Mouse (Mus musculus): ENCODE data around the gene Kctd2. TPM values are rescaled to one million over a fixed set of nuclear protein-coding genes. Genes with fewer than 3 reads are reported as not detected.

Gene Kctd2
- polyA plus RNA-seq, 1 experiment from 2014 or later = 4.8 TPM

GRCm38 (mm10) chr11:115435596-115436337, 15.8 kb downstream of the Kctd2 start:
- ATAC-seq (ENCODE audit: low FRiP score, low TSS enrichment) = peak; percentile 50; the same call in 1 of the 2 replicates
- H3K4me1 ChIP-seq (ENCODE audit: insufficient read depth, low read length) = peaks cover 15% of the 10 kb centered on the region
- H3K9ac ChIP-seq (replicated peaks; ENCODE audit: low read length) = peak overlapping the region; percentile 69

GRCm38 (mm10) chr11:115437571-115438122, 17.7 kb downstream of the Kctd2 start:
- Histone ChIP-seq H3K4me1 (ENCODE audit: insufficient read depth, low read length) (peaks cover 15% of the 10 kb centered on the region), H3K27me3 (ENCODE audit: insufficient read depth, low read length) (no peaks in the 10 kb centered on the region), H3K4me2 (replicated peaks; ENCODE audit: low read depth, low read length) (no peak overlapping the region), H3K9me3 (ENCODE audit: low read length) (peaks cover 4% of the 10 kb centered on the region; the same call in 1 of the 2 replicates), H3K27ac (ENCODE audit: low read length) (no peak overlapping the region), H3K4me3 (ENCODE audit: low read length) (no peak overlapping the region), H3K36me3 (ENCODE audit: insufficient read depth, low read length) (no peaks in the 10 kb centered on the region), H3K9ac (replicated peaks; ENCODE audit: low read length) (no peak overlapping the region)
- no peak for ATAC-seq (ENCODE audit: low FRiP score, low TSS enrichment)
- WGBS = 72% methylated on average over 5 of the region's 5 CpGs

More at GRCm38 (mm10) chr11:115435596-115436337, 15.8 kb downstream of the Kctd2 start:
- 6% methylated on average over 31 of the region's 31 CpGs for WGBS
- Histone ChIP-seq H3K27ac (ENCODE audit: low read length) (peak overlapping the region; percentile 65), H3K4me2 (replicated peaks; ENCODE audit: low read depth, low read length) (peak overlapping the region; percentile 65), H3K9me3 (ENCODE audit: low read length) (peaks cover 4% of the 10 kb centered on the region; the same call in 1 of the 2 replicates), H3K36me3 (ENCODE audit: insufficient read depth, low read length) (peaks cover 14% of the 10 kb centered on the region), H3K4me3 (ENCODE audit: low read length) (peak overlapping the region; percentile 43), H3K27me3 (ENCODE audit: insufficient read depth, low read length) (no peaks in the 10 kb centered on the region)

DNA sequence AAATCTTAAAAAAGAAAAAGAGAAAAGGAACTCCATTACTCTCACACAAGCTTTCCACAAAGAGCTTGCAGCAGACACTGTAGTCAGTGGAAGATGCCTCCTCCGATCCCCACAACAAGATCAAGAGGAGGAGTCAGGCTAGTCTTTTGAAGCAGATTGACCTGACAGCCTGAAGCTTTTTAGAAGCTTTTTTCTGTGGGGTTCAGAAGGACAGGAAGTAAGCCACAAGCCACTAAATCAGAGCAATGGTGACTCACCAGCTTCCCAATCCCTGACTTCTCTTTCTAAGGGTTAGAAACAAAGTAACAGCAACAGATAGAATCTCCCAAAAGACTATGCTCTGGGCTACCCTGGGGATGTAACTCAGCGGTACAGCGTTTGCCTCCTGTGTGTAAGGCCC, 19.4 kb downstream of the Kctd2 start:
- WGBS = 58% methylated on average over 3 of the region's 3 CpGs
- Histone ChIP-seq H3K4me3 (ENCODE audit: low read length) (no peak overlapping the region), H3K27me3 (ENCODE audit: insufficient read depth, low read length) (no peaks in the 10 kb centered on the region), H3K9me3 (ENCODE audit: low read length) (peaks cover 4% of the 10 kb centered on the region; the same call in 1 of the 2 replicates), H3K36me3 (ENCODE audit: insufficient read depth, low read length) (no peaks in the 10 kb centered on the region), H3K9ac (replicated peaks; ENCODE audit: low read length) (no peak overlapping the region), H3K27ac (ENCODE audit: low read length) (no peak overlapping the region), H3K4me1 (ENCODE audit: insufficient read depth, low read length) (peaks cover 15% of the 10 kb centered on the region), H3K4me2 (replicated peaks; ENCODE audit: low read depth, low read length) (no peak overlapping the region)
- ATAC-seq (ENCODE audit: low FRiP score, low TSS enrichment) = no peak

DNA sequence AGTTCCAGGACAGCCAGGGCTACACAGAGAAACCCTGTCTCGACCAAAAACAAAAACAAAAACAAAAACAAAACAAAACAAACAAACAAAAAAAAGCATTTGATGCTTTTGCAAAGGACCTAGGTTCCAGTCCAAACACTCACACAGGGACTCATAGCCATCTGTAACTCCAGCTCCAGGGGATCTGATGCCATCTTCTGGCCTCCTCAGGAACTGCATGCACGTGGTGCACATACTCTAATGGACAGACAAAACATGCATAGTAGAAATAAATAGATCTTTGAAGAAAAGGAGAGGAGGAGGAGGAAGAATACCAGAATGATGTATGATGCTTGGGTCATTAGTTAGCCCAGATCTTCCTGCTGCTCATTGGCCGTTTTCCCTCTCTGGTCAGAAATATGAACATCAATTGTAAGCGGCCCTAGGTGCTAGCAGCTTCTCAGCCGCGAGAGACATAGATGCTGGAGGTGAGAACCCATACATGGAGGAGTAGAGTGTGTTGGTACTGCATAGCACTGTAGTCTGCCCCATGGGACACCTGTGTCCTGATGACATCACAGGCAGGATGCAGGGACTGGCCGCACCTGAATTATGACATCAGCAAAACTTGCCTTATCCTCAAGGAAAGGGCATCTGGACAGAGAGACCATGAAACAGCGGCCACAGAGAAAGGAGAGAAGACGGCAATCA, 20.1 kb downstream of the Kctd2 start, which contains the start of gene Trim80:
Trim80 (plus strand) TSS at position 640 of the 690 bp plus-strand sequence.
- Histone ChIP-seq H3K9ac (replicated peaks; ENCODE audit: low read length) (no peak within 1 kb of the TSS), H3K4me1 (ENCODE audit: insufficient read depth, low read length) (peaks cover 15% of the 10 kb centered on the region), H3K27me3 (ENCODE audit: insufficient read depth, low read length) (no peaks in the 10 kb centered on the region), H3K27ac (ENCODE audit: low read length) (no peak within 1 kb of the TSS), H3K36me3 (ENCODE audit: insufficient read depth, low read length) (no peaks in the 10 kb centered on the region), H3K4me2 (replicated peaks; ENCODE audit: low read depth, low read length) (no peak within 1 kb of the TSS), H3K9me3 (ENCODE audit: low read length) (peaks cover 4% of the 10 kb centered on the region; the same call in 1 of the 2 replicates), H3K4me3 (ENCODE audit: low read length) (no peak within 1 kb of the TSS)
- ATAC-seq (ENCODE audit: low FRiP score, low TSS enrichment) = no peak
- 96% methylated on average over 9 of the region's 9 CpGs for WGBS

DNA sequence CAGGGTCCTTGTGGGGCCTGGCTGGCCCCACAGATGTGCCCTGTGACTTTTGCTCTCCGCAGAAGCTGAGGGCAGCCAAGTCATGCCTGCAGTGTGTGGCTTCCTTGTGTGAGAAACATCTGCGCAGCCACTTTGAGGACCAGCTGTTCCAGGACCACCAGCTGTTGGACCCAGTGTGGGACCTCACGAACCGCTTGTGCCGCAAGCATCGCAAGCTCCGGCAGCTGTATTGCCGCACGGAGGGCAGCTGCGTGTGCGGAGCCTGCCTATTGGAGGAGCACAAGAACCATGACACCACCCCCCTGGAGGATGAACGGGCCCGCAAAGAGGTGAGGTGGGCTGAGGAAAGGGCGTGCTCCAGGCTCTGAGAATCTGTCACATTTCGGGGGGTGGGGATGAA, 21.5 kb downstream of the Kctd2 start:
- Histone ChIP-seq H3K4me1 (ENCODE audit: insufficient read depth, low read length) (peaks cover 4% of the 10 kb centered on the region), H3K4me2 (replicated peaks; ENCODE audit: low read depth, low read length) (no peak overlapping the region), H3K27ac (ENCODE audit: low read length) (no peak overlapping the region), H3K9me3 (ENCODE audit: low read length) (peaks cover 4% of the 10 kb centered on the region; the same call in 1 of the 2 replicates), H3K9ac (replicated peaks; ENCODE audit: low read length) (no peak overlapping the region), H3K4me3 (ENCODE audit: low read length) (no peak overlapping the region), H3K36me3 (ENCODE audit: insufficient read depth, low read length) (no peaks in the 10 kb centered on the region), H3K27me3 (ENCODE audit: insufficient read depth, low read length) (no peaks in the 10 kb centered on the region)
- no peak for ATAC-seq (ENCODE audit: low FRiP score, low TSS enrichment)
- 54% methylated on average over 15 of the region's 15 CpGs for WGBS

DNA sequence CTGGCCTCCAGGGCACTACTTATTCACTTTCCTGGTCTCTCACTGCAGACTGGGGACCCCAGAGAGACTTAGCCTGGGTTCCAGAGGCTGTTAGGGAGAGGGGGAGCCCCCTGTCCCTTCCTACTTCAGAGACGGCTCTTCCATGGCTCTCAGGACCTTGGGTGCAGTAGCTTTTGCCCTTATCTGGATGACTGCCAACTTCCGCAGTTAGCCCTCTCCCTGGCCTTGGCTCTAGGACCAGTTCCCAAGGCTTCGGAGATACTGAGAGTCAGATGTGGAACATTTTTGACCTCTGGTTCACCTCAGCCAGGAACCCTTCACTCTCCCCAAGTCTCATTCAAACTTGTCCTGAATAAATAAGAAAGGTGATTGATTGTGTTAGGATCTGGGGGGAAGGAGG, 27.0 kb downstream of the Kctd2 start:
- Histone ChIP-seq H3K27ac (ENCODE audit: low read length) (peak overlapping the region; percentile 96), H3K27me3 (ENCODE audit: insufficient read depth, low read length) (no peaks in the 10 kb centered on the region), H3K4me1 (ENCODE audit: insufficient read depth, low read length) (peaks cover 40% of the 10 kb centered on the region), H3K4me2 (replicated peaks; ENCODE audit: low read depth, low read length) (no peak overlapping the region), H3K4me3 (ENCODE audit: low read length) (no peak overlapping the region), H3K9me3 (ENCODE audit: low read length) (no peaks in the 10 kb centered on the region), H3K36me3 (ENCODE audit: insufficient read depth, low read length) (no peaks in the 10 kb centered on the region), H3K9ac (replicated peaks; ENCODE audit: low read length) (peak overlapping the region; percentile 40)
- 48% methylated on average over 3 of the region's 3 CpGs for WGBS
- no peak for ATAC-seq (ENCODE audit: low FRiP score, low TSS enrichment)

DNA sequence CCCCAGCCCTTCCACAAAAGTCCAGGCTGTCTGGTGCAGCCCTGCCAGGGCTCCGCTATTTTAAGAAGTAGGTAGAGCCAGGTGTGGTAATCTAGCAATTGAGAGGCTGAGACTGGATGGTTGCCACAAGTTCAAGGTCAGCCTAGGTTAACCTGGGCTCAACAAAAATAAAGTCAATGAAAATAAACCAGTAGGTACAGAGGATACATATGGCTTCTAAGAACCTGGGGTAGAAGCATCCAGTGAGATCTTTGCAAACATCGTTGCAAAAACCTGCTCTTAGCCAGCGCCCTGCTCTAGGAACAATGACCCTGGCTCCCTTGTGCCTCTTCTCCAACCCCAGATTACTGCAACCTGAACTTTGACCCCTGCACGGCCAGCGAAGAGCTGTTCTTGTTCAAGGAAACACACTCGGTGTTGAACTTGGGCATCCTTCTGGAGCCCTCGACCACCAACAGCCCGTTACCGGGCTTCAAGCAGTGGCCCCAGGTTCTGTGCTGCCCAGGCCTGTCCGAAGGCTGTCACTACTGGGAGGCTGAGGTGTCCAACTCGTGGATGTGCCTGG, 27.5 kb downstream of the Kctd2 start:
- H3K9me3 ChIP-seq (ENCODE audit: low read length) = no peaks in the 10 kb centered on the region
- peaks cover 40% of the 10 kb centered on the region for H3K4me1 ChIP-seq (ENCODE audit: insufficient read depth, low read length)
- no peak for ATAC-seq (ENCODE audit: low FRiP score, low TSS enrichment)
- H3K4me3 ChIP-seq (ENCODE audit: low read length) = no peak overlapping the region
- 79% methylated on average over 11 of the region's 11 CpGs for WGBS
- no peak overlapping the region for H3K4me2 ChIP-seq (replicated peaks; ENCODE audit: low read depth, low read length)
- H3K9ac ChIP-seq (replicated peaks; ENCODE audit: low read length) = no peak overlapping the region
- no peaks in the 10 kb centered on the region for H3K27me3 ChIP-seq (ENCODE audit: insufficient read depth, low read length)
- peak overlapping the region; percentile 96 for H3K27ac ChIP-seq (ENCODE audit: low read length)
- H3K36me3 ChIP-seq (ENCODE audit: insufficient read depth, low read length) = no peaks in the 10 kb centered on the region

GRCm38 (mm10) chr11:115448075-115448474, 28.1 kb downstream of the Kctd2 start:
- Histone ChIP-seq H3K9me3 (ENCODE audit: low read length) (no peaks in the 10 kb centered on the region), H3K36me3 (ENCODE audit: insufficient read depth, low read length) (no peaks in the 10 kb centered on the region), H3K4me2 (replicated peaks; ENCODE audit: low read depth, low read length) (no peak overlapping the region), H3K4me1 (ENCODE audit: insufficient read depth, low read length) (peaks cover 40% of the 10 kb centered on the region), H3K27ac (ENCODE audit: low read length) (peak overlapping the region; percentile 96), H3K27me3 (ENCODE audit: insufficient read depth, low read length) (no peaks in the 10 kb centered on the region), H3K4me3 (ENCODE audit: low read length) (no peak overlapping the region), H3K9ac (replicated peaks; ENCODE audit: low read length) (0 out of 2 replicates have a peak overlapping the region, but pooled peaks have one; percentile 32)
- WGBS = 90% methylated on average over 16 of the region's 16 CpGs
- peak; percentile 29; the same call in 1 of the 2 replicates for ATAC-seq (ENCODE audit: low FRiP score, low TSS enrichment)

DNA sequence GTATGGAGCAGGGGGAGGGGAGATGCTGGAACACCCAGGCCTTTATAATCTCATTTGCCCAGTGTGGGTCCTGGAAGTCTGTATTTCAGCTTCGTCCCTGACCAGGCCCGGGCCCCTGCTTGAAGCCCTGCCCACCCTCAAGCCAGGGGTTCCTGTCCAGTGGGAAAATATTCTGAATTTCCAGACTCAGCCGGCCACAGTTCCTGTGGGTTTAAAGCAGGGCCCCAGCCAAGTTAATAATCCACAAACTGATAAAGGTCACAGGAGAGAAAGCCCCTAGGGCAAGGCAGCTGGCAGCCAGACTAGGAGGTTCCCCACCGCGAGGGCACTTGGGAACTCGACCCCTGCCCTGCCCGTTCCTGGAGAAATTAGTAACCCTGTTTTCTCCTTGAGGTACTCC, 29.1 kb downstream of the Kctd2 start:
- no peak overlapping the region for H3K4me3 ChIP-seq (ENCODE audit: low read length)
- H3K9ac ChIP-seq (replicated peaks; ENCODE audit: low read length) = peak overlapping the region; percentile 32; the same call in 1 of the 2 replicates
- ATAC-seq (ENCODE audit: low FRiP score, low TSS enrichment) = peak; percentile 80
- WGBS = 49% methylated on average over 7 of the region's 7 CpGs
- H3K27me3 ChIP-seq (ENCODE audit: insufficient read depth, low read length) = no peaks in the 10 kb centered on the region
- no peaks in the 10 kb centered on the region for H3K36me3 ChIP-seq (ENCODE audit: insufficient read depth, low read length)
- H3K4me2 ChIP-seq (replicated peaks; ENCODE audit: low read depth, low read length) = no peak overlapping the region
- H3K27ac ChIP-seq (ENCODE audit: low read length) = peak overlapping the region; percentile 96
- no peaks in the 10 kb centered on the region for H3K9me3 ChIP-seq (ENCODE audit: low read length)
- H3K4me1 ChIP-seq (ENCODE audit: insufficient read depth, low read length) = peaks cover 42% of the 10 kb centered on the region
